Mouse (Mus musculus): ENCODE measurements around the gene Arhgap25.

Gene Arhgap25

GRCm38 (mm10) chr6:87435791-87436190 is 97.3 kb downstream of the Arhgap25 start:
- DNase-seq: no peak

GRCm38 (mm10) chr6:87428487-87429044 is 104.5 kb downstream of the Arhgap25 start, which contains the start of gene Bmp10:
TSS of gene Bmp10 (plus strand) at chr6:87428994.
- DNase-seq: no peak

GRCm38 (mm10) chr6:87427616-87428015 is 105.4 kb downstream of the Arhgap25 start:
- DNase-seq: no peak

- no peak for DNase-seq
Observed at GRCm38 (mm10) chr6:87426954-87427353, 106.1 kb downstream of the Arhgap25 start.

- peak; percentile 74 for DNase-seq
Observed at GRCm38 (mm10) chr6:87424037-87424816, 108.8 kb downstream of the Arhgap25 start.

GRCm38 (mm10) chr6:87422304-87422703 is 110.8 kb downstream of the Arhgap25 start:
- no peak for DNase-seq

- no peak for DNase-seq
Observed at GRCm38 (mm10) chr6:87412011-87412410, 121.0 kb downstream of the Arhgap25 start.
